Mouse (Mus musculus): ENCODE measurements around the gene BC067074. TPM values are rescaled to one million over a fixed set of nuclear protein-coding genes. Genes with fewer than 3 reads are reported as not detected.
"Not testable (repeated sequence)": the region's sequence is repeated elsewhere in the genome, so short reads cannot be mapped to it uniquely, and the experiment has no call there.

The BC067074 gene
- not detected for polyA plus RNA-seq (2017; shearing (Covaris generic))

- ATAC-seq: no peak
Observed at GRCm38 (mm10) chr13:113292975-113293706, at the start of gene BC067074. Gene BC067074, plus strand, starts transcription at chr13:113293159.

- peak; percentile 62 for ATAC-seq
Observed at GRCm38 (mm10) chr13:113245025-113245424, 47.9 kb upstream of the BC067074 start.

- ATAC-seq: not testable (repeated sequence)
Observed at GRCm38 (mm10) chr13:113252580-113252979, 40.4 kb upstream of the BC067074 start.

GRCm38 (mm10) chr13:113256766-113257165 lies 36.2 kb upstream of the BC067074 start:
- no peak for ATAC-seq

DNA sequence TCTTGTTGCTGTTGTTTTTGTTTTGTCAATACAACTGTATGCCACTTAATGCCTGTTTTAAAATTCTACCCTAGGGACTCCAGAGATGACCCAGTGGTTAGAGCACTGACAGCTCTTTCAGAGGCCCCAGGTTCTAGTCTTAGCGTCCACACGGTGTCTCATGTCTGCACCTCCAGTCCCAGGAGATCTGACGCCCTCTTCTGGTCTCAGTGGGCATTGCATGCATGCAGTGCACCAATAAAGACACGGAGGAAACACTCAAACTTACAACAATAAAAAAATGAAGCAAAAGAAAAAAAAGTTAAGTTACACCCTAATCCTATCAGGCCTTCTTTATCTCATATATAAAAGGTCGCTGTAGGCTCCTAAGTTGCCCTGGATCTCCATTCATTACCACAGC lies 35.8 kb upstream of the BC067074 start:
- ATAC-seq: no peak

GRCm38 (mm10) chr13:113259237-113259636 lies 33.7 kb upstream of the BC067074 start:
- no peak for ATAC-seq

GRCm38 (mm10) chr13:113262822-113263221 lies 30.1 kb upstream of the BC067074 start:
- ATAC-seq: no peak

- no peak for ATAC-seq
Observed at GRCm38 (mm10) chr13:113265257-113265656, 27.7 kb upstream of the BC067074 start.

DNA sequence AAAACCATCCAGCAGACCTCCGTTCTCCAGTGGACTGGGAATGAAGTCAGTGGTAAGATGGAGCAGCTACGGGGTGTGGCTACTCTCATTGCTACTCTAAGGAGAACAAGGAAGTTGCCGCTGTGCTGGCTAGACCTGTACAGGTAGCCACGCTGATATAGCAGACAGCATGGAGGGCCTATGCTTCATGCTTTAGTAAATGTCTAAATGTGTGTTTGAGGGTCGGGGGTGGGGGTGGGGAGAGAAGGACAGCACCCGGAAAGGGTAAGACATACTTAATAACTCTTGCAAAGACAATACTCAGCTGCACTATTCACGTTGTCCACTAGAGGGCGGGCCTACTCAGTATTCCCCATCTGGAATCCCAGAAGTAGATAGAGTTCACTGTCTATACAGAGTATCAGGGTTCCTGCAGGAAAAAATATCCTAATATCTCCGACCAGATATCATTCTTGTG lies 26.4 kb upstream of the BC067074 start:
- ATAC-seq: peak; percentile 48

DNA sequence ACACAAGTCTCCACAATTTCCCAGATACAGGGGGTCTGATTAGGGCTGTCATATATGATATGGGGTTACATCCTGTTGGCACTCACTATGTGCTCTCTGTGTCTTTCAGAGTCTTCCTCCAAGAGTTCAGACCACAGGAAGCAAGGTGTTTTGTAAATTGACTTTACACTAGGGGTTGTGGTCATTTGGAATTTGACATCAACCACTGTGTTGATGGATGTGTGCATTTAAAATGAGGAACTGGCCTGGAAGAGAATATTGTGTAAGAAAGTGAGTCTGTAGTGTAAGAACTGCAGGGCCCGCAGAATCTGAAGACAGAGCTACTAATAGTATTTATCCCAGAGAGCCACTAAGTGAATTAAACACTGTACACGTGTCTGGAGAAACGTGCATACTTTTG lies 25.8 kb upstream of the BC067074 start:
- ATAC-seq: no peak

DNA sequence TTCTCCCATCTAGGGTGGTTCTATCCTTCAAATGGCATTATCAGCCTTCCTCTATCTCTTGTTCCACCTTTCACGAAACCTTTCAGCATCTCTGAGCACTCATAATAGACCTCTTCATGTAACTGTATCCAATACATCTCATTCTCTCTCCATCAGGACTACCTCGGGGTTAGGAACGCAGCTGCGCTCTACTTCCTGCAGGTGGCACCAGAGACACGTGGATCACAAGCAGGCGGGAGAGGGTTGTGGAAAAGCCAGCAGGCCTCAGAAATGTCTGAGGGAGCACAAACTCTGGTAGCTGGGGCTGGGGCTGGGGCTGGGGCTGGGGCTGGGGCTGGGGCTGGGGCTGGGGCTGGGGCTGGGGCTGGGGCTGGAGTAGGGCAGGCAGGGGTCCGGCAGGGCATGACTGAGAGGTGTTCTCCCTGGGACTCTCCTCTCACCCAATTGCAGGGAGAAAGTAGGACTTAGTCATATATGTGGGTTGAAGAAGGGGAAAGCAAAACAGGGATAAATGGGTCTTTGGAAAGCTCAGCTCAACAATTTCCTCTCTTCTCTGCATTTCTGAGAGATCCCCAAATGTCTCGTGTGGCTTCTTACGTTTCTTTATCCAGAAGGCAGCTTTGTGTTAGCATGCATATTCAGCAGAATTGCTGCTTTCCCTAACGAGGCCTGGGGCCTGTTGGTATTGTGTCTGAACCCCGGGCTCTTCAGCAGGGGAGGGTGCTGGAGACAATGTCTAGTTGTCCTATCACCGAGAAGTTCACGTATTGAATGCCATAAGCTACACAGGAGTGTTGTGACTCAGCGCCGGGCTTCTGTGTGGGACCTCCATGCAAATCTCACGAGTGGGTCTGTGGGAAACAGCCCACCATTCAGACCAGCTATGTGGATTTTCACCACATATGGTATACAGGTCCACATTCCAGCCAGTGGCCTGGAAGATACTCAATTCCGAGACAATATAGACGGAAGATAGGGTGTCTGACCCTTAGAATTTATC lies 22.9 kb upstream of the BC067074 start:
- ATAC-seq: peak; percentile 79

GRCm38 (mm10) chr13:113271189-113271588 lies 21.8 kb upstream of the BC067074 start:
- peak; percentile 51 for ATAC-seq

GRCm38 (mm10) chr13:113287141-113287540 lies 5.8 kb upstream of the BC067074 start:
- ATAC-seq: no peak

GRCm38 (mm10) chr13:113288210-113289197 lies 4.5 kb upstream of the BC067074 start:
- ATAC-seq: no peak

- ATAC-seq: no peak
Observed at GRCm38 (mm10) chr13:113289760-113290159, 3.2 kb upstream of the BC067074 start.

- ATAC-seq: no peak
Observed at GRCm38 (mm10) chr13:113292001-113292400, 958 bp upstream of the BC067074 start.

DNA sequence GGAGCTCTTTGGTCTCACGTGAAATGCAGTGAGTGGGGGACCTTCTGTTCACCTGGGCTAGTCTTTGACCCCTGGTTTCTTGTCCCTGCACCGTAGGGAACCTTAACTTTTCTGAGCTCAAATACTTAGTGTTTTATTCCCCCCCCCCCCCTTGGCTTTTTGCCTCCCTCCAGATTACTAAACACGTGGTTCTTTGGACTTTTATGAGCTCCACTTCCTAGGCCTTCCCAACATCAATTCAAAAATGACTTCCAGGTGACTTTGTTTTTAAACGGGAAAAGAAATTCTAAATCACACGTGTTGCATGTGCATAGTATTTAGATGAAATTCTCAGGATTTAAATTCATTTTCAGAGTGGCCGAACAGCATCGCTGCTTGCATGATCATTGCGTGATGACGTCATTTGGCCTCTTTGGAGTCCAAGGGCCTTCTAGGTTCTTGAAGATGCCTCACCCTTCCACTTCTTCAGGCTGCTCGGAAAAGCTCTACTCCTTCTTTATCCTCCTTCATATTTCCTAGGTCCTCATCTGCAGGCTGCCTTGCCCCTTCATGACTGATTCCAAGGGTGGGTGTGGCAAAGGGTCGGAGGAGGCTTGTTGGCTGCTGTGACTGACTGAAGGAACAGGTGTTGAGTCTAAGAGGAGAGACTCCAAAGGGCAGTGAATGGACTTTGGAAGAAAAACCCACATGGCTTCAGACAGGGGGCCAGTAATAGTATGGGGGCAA lies 911 bp downstream of the BC067074 start:
- ATAC-seq: no peak

- no peak for ATAC-seq
Observed at GRCm38 (mm10) chr13:113295817-113296485, 3.0 kb downstream of the BC067074 start.

GRCm38 (mm10) chr13:113306581-113306980 lies 13.6 kb downstream of the BC067074 start:
- no peak for ATAC-seq

DNA sequence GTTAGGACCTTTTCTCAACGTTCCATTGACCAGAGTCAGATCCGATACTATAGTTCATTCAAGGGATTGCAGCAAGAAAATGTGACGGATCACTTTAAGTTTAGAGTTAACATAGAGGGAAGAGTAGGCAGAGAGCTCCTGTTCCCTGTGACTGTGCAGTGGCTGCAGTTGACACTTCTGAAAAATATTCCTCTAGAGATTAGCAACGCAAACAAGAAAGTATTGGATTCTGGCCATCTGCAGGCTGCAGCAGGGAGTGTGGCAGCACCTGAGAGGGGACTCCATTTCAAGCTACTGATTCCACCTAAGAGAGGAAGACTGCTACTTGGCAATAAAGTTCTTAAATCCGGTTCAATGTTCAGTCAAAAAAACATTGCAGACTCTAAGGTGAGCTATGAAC lies 26.6 kb downstream of the BC067074 start:
- no peak for ATAC-seq

- peak; percentile 71 for ATAC-seq
Observed at GRCm38 (mm10) chr13:113321972-113322371, 29.0 kb downstream of the BC067074 start.
